Mouse (Mus musculus) neural tube, embryonic 14.5 days (tissue): Measurements from ENCODE around the gene Cachd1. TPM values are rescaled to one million over a fixed set of nuclear protein-coding genes. Genes with fewer than 3 reads are reported as not detected.

Experiments
- ATAC-seq: fragments of 200-750 bp; cut with Nextera tagmentation; 2 replicates; pipeline ENCODE4 v1.8.0; 2017; ENCODE audit warnings: low read depth, mild to moderate bottlenecking, moderate TSS enrichment, moderate library complexity
- H3K27ac ChIP-seq: fragments of 300-500 bp; sonication (generic); 2 replicates; pipeline ENCODE4 v1.5.1; 2014; ENCODE audit warnings: low read depth, mild to moderate bottlenecking, control low read depth, low read length, moderate library complexity, mixed read lengths
- H3K27me3 ChIP-seq: fragments of 300-500 bp; sonication (generic); 2 replicates; pipeline ENCODE4 v1.6.1; 2014; ENCODE audit warnings: low read length; ENCODE audit not compliant: control insufficient read depth, insufficient read depth
- H3K36me3 ChIP-seq: fragments of 300-500 bp; sonication (generic); 2 replicates; pipeline ENCODE4 v1.6.1; 2014; ENCODE audit warnings: low read length, mixed read lengths; ENCODE audit not compliant: control insufficient read depth, insufficient read depth
- H3K4me1 ChIP-seq: fragments of 300-500 bp; sonication (generic); 2 replicates; pipeline ENCODE4 v1.6.1; 2014; ENCODE audit warnings: low read length; ENCODE audit not compliant: control insufficient read depth, insufficient read depth
- H3K4me2 ChIP-seq: fragments of 300-500 bp; sonication (generic); 2 replicates; pipeline ENCODE4 v1.6.1; 2014; ENCODE audit warnings: mild to moderate bottlenecking, low read depth, low read length, control low read depth
- H3K4me3 ChIP-seq: fragments of 300-500 bp; sonication (generic); 2 replicates; pipeline ENCODE4 v1.5.1; 2014; ENCODE audit warnings: low read depth, low read length, control low read depth, mixed read lengths
- H3K9ac ChIP-seq: fragments of 300-500 bp; sonication (generic); replicated peaks from 2 replicates; pipeline ENCODE4 v1.6.1; 2014; ENCODE audit warnings: low read depth, mild to moderate bottlenecking, control low read depth, low read length, mixed read lengths
- H3K9me3 ChIP-seq: fragments of 300-500 bp; sonication (generic); 2 replicates; pipeline ENCODE4 v1.6.1; 2016; ENCODE audit warnings: low read length; ENCODE audit not compliant: control insufficient read depth
- WGBS: fragments of 180-500 bp; shearing (Covaris S2); extraction: QIAGEN DNeasy Blood & Tissue Kit; methylation state at CpG from one replicate; pipeline ENCODE4 v1.1.7; 2014; 5-methylcytosine and 5-hydroxymethylcytosine counted together
- polyA plus RNA-seq: library from polyadenylated mRNA; unstranded; fragments of >200 nt; fragmentation: Nextera tagmentation; extraction: Ambion mirVana; gene quantifications from 2 replicates; pipeline ENCODE4 v1.2.1, GENCODE M21; 2014

The Cachd1 gene
- polyA plus RNA-seq, 1 experiment from 2014 or later = 15.3 TPM

GRCm38 (mm10) chr4:100974455-100975035 lies 198.1 kb downstream of the Cachd1 start:
- H3K4me3 ChIP-seq = no peak overlapping the region
- no peaks in the 10 kb centered on the region for H3K4me1 ChIP-seq
- no peaks in the 10 kb centered on the region; the same call in 1 of the 2 replicates for H3K36me3 ChIP-seq
- ATAC-seq = peak; percentile 68
- 21% methylated on average over 14 of the region's 14 CpGs for WGBS
- no peaks in the 10 kb centered on the region for H3K27me3 ChIP-seq
- no peak overlapping the region for H3K4me2 ChIP-seq
- H3K9me3 ChIP-seq = no peaks in the 10 kb centered on the region
- H3K27ac ChIP-seq = peak overlapping the region; percentile 55; the same call in 1 of the 2 replicates
- H3K9ac ChIP-seq = no peak overlapping the region

- no peak overlapping the region for H3K27ac ChIP-seq
- no peaks in the 10 kb centered on the region; the same call in 1 of the 2 replicates for H3K36me3 ChIP-seq
- no peak for ATAC-seq
- H3K4me3 ChIP-seq = no peak overlapping the region
- H3K27me3 ChIP-seq = no peaks in the 10 kb centered on the region
- WGBS = 93% methylated on average over 7 of the region's 7 CpGs
- H3K9ac ChIP-seq = no peak overlapping the region
- no peaks in the 10 kb centered on the region for H3K9me3 ChIP-seq
- no peaks in the 10 kb centered on the region for H3K4me1 ChIP-seq
- no peak overlapping the region for H3K4me2 ChIP-seq
Observed at GRCm38 (mm10) chr4:100977522-100977921, 201.0 kb downstream of the Cachd1 start.

- H3K36me3 ChIP-seq = no peaks in the 10 kb centered on the region
- no peak overlapping the region for H3K9ac ChIP-seq
- H3K4me3 ChIP-seq = no peak overlapping the region
- no peak overlapping the region for H3K27ac ChIP-seq
- no peaks in the 10 kb centered on the region for H3K9me3 ChIP-seq
- no peak overlapping the region for H3K4me2 ChIP-seq
- 83% methylated on average over 1 of the region's 1 CpGs for WGBS
- no peaks in the 10 kb centered on the region for H3K27me3 ChIP-seq
- 0 out of 2 replicates have a peak, but pooled peaks cover 3% of the 10 kb centered on the region for H3K4me1 ChIP-seq
- no peak for ATAC-seq
Observed at GRCm38 (mm10) chr4:100987187-100987586, 210.7 kb downstream of the Cachd1 start.

GRCm38 (mm10) chr4:100988231-100988799 lies 211.8 kb downstream of the Cachd1 start:
- Histone ChIP-seq H3K4me2 (no peak overlapping the region), H3K4me3 (no peak overlapping the region), H3K9me3 (no peaks in the 10 kb centered on the region), H3K27ac (no peak overlapping the region), H3K4me1 (0 out of 2 replicates have a peak, but pooled peaks cover 3% of the 10 kb centered on the region), H3K27me3 (no peaks in the 10 kb centered on the region), H3K36me3 (no peaks in the 10 kb centered on the region), H3K9ac (no peak overlapping the region)
- WGBS = 77% methylated on average over 8 of the region's 8 CpGs
- no peak for ATAC-seq

GRCm38 (mm10) chr4:100990996-100991395 lies 214.5 kb downstream of the Cachd1 start:
- Histone ChIP-seq H3K27me3 (no peaks in the 10 kb centered on the region), H3K9me3 (no peaks in the 10 kb centered on the region), H3K27ac (no peak overlapping the region), H3K4me3 (no peak overlapping the region), H3K4me2 (no peak overlapping the region), H3K36me3 (no peaks in the 10 kb centered on the region), H3K4me1 (0 out of 2 replicates have a peak, but pooled peaks cover 3% of the 10 kb centered on the region), H3K9ac (no peak overlapping the region)
- peak; percentile 49 for ATAC-seq
- WGBS = 37% methylated on average over 4 of the region's 4 CpGs

- 92% methylated on average over 6 of the region's 6 CpGs for WGBS
- Histone ChIP-seq H3K4me1 (0 out of 2 replicates have a peak, but pooled peaks cover 3% of the 10 kb centered on the region), H3K27ac (no peak overlapping the region), H3K36me3 (no peaks in the 10 kb centered on the region), H3K27me3 (no peaks in the 10 kb centered on the region), H3K4me2 (no peak overlapping the region), H3K9ac (no peak overlapping the region), H3K4me3 (no peak overlapping the region), H3K9me3 (no peaks in the 10 kb centered on the region)
- no peak for ATAC-seq
Observed at GRCm38 (mm10) chr4:100992086-100992485, 215.6 kb downstream of the Cachd1 start.

GRCm38 (mm10) chr4:100994442-100995255 lies 218.2 kb downstream of the Cachd1 start:
- Histone ChIP-seq H3K27me3 (no peaks in the 10 kb centered on the region), H3K4me3 (no peak overlapping the region), H3K27ac (no peak overlapping the region), H3K4me2 (no peak overlapping the region), H3K36me3 (no peaks in the 10 kb centered on the region), H3K9ac (no peak overlapping the region), H3K9me3 (no peaks in the 10 kb centered on the region), H3K4me1 (0 out of 2 replicates have a peak, but pooled peaks cover 3% of the 10 kb centered on the region)
- 71% methylated on average over 18 of the region's 18 CpGs for WGBS
- peak; percentile 35; the same call in 1 of the 2 replicates for ATAC-seq

- Histone ChIP-seq H3K9ac (no peak overlapping the region), H3K9me3 (no peaks in the 10 kb centered on the region), H3K27me3 (no peaks in the 10 kb centered on the region), H3K4me1 (0 out of 2 replicates have a peak, but pooled peaks cover 3% of the 10 kb centered on the region), H3K27ac (no peak overlapping the region), H3K4me3 (no peak overlapping the region), H3K4me2 (no peak overlapping the region), H3K36me3 (no peaks in the 10 kb centered on the region)
- WGBS = 74% methylated on average over 5 of the region's 5 CpGs
- no peak for ATAC-seq
Observed at GRCm38 (mm10) chr4:100995617-100996016, 219.1 kb downstream of the Cachd1 start.
